In the genomic region with DNA sequence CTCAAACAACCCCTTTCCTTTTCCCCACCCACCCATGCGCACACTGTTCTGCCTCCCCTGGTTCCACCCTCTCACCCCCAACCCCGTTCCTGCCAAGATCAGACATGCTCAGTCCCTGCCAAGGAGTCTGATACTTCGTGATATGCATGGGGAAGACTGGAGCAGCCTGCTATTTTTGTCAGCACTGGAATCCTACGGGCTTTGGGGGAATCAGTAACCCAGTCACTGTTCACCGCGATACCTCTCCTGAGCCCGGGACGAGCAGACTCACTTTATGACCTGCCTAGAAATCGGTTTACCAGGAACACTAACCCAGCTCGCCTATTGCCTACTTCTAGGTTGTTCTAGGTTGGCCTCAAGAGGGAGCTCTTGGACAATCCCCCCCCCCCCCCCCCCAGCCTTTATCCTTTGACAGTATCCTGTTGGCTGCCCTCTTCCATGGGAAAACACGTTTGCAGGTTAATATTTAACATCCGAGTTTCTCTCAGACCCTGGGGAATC, we compare ENCODE assay signal across 8 mouse cellular contexts.
DNase-seq lines count a peak whose midpoint lies in the region; TF ChIP-seq lines count a peak whose summit lies in the region.

No protein-coding gene starts in this region.

- 0 out of 2 replicates have a peak, but pooled peaks have one; percentile 4 for TF ChIP-seq CTCF in testis, adult 2 months (IDR thresholded peaks at IDR 0.05; ENCODE audit: control insufficient read depth, insufficient read depth, insufficient replicate concordance, low read depth, low read length)

- H3K4me1 ChIP-seq in testis, adult 2 months (ENCODE audit: control insufficient read depth, insufficient read depth, low read length) = peaks cover 7% of the 10 kb centered on the region

- no peak for TF ChIP-seq POLR2A in testis, adult 2 months (IDR thresholded peaks at IDR 0.05; ENCODE audit: control insufficient read depth, low read depth, low read length)

- peak; percentile 51 to 59 for DNase-seq in frontal cortex, postnatal 36 days (ENCODE audit: low spot score in 2 of 2)
- no peak for DNase-seq in frontal cortex, postnatal 14 days (ENCODE audit: low spot score in 2 of 2)
- DNase-seq in testis, postnatal 14 days (ENCODE audit: low spot score) = no peak
- peak; percentile 34 to 44 for DNase-seq in heart, postnatal 10 days
- DNase-seq in right cerebral cortex, postnatal 10 days (ENCODE audit: low spot score in 2 of 2) = peak; percentile 51 to 55
- DNase-seq in thymus, postnatal 0 days (ENCODE audit: low spot score) = no peak
- DNase-seq in layer of hippocampus, postnatal 25 days (ENCODE audit: extremely low spot score in 1 of 2, low spot score in 1 of 2) = no peak

- no peaks in the 10 kb centered on the region for H3K27me3 ChIP-seq in testis, adult 2 months (ENCODE audit: control insufficient read depth, insufficient read depth, low read length)

- no peak overlapping the region for H3K27ac ChIP-seq in testis, adult 2 months (ENCODE audit: control insufficient read depth, insufficient read depth, low read depth, low read length)

- H3K4me3 ChIP-seq in testis, adult 2 months (ENCODE audit: control insufficient read depth, low read depth, low read length) = no peak overlapping the region

- intact Hi-C loops in heart, postnatal 10 days (cut with DNase I) = no loop called here

- no peaks in the 10 kb centered on the region for H3K36me3 ChIP-seq in testis, adult 2 months (ENCODE audit: control insufficient read depth, insufficient read depth, low read length)

Comparison
In these comparisons a context has a peak if more than half of its experiments do, and no peak if none do; other contexts are left out.
1. DNase-seq: peak in frontal cortex, postnatal 36 days (2 of 2), heart, postnatal 10 days (2 of 2) and right cerebral cortex, postnatal 10 days (2 of 2); none in frontal cortex, postnatal 14 days (0 of 2), testis, postnatal 14 days (single experiment), thymus, postnatal 0 days (single experiment) and layer of hippocampus, postnatal 25 days (0 of 2).